Mouse (Mus musculus) neutrophil, adult 5-6 weeks (primary cell): ENCODE measurements at regions not wholly inside any gene's neighbourhood (a gene's known extent, or its start where the extent isn't known, plus 50 kb on each side); places are given as distances from the start of the nearest gene placed in this dataset.
A peak's percentile ranks its signal among the peaks of the same experiment; 100 is the strongest.

Experiments
- ATAC-seq: fragments of 151-379, 151-347 bp; 2 replicates; pipeline ENCODE4 v1.8.0; 2017; ENCODE audit warnings: mild to moderate bottlenecking, moderate TSS enrichment; ENCODE audit not compliant: insufficient number of reproducible peaks, poor library complexity, low FRiP score, severe bottlenecking; ENCODE audit errors: extremely low read depth

DNA sequence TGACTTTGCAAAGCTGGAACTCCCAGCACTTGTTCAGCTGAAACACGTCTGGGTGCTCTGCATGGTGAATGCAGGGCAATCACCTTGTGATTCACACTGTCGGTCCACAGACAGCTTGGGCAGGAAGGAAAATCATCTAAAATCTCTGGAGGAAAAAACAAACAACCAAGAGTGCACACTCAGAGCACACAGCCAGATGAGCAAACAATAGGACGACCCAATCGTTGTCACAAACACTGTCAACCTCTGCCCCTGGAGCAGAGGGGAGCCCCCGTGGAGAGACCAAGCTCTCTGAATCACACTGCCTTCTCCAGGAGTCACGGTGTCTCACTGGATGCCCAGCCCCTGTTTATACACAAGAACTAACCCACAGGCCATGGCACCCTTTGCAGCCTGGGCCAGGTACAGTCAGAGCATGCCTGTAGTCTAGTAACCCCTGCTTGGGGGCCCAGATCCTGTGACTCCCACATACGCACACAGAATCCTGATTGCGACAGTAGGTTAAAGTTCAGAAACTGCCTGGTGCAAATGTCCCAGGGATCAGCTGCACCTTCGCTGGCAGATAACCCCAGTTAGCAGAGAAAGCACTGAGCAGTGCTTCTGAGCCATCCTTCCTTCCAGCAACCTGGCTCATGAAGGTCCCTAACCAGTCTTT is 63.0 kb upstream of the Rreb1 start:
- ATAC-seq, result no peak

DNA sequence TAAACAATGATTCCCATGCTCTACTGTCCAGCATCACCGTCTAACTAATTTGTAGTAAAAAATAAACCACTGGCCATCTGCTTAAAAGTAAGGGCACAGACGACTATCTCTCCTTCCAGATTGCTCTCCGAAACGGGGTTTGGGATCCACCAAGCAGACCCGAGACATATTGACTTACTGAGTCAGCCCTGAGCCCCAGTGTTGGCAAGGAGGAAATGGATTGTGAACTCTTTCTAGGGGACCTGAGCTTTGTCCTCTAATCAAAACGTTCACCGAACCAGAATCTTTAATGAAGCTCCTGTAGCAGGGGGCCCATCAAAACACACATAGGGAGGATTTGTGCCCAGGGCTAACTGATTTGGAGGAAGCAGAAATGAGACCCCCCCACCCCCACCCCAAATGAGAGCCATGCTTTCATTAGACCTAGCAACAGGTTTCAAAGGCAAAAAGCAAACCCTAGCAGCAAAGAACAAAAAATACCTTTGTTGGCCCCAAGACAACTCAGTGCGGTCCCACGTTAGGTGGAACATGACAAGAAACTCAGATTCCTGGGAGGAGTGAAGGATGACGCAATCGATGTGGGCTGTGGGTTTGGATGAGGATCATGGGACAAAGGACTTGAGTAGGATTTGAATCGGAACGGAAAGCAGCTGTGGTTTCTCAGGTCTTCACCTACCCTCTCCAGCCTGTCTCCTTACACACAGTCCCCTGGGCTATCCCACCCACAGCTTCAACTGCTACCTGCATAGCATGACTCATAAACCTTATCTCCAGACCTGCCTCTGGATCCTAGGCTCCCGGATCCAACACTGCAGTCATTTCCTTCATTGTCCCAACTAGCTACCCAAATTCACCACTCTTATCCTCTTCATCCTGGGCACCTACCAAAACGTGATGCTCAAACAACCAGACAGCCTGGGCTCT is 62.2 kb upstream of the Rreb1 start:
- no peak for ATAC-seq

DNA sequence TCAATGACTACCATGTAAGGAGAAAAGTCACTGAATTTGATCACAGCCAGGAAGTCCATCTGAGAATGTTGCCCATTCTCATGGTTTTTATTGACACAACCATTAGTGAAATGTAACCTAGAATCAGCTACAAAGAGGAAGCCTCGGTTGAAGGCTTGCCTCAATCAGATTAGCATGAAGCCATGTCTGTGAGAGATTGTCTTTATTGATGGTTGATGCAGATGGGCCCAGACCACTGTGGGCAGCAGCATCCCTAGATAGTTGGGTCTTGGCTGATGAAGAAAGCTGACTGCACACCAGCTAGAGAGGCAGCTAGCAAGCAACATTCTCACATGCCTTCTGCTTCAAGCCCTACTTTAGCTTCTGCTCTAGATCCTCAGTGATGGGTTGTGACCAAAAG is 60.4 kb upstream of the Rreb1 start:
- ATAC-seq, result no peak

DNA sequence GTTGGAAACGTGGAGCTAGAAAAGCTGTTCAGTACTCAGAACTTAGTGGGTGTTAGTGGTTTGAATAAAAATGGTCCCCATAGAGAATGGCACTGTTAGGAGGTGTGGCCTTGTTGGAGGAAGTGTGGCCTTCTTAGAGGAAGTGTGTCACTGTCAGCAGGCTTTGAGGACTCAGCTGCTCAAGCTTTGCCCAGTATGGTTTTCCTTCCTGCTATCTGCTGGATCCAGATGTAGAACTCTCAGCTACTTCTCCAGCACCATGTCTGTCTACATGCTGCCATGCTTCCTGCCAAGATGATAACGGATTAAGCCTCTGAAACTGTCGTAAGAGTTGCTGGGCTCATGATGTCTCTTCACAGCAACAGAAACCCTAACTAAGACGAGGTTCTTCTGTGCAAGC is 59.8 kb upstream of the Rreb1 start:
- ATAC-seq, result 0 out of 2 replicates have a peak, but pooled peaks have one; percentile 19
